Mouse (Mus musculus) heart, embryonic 16.5 days (tissue): Measurements from ENCODE around the gene Cela3b. TPM values are rescaled to one million over a fixed set of nuclear protein-coding genes. Genes with fewer than 3 reads are reported as not detected.

ENCODE experiments used
- ATAC-seq: fragments of 200-750 bp; cut with Nextera tagmentation; replicated peaks from 2 replicates; pipeline ENCODE4 v1.8.0; 2017; ENCODE audit warnings: moderate number of reproducible peaks; ENCODE audit not compliant: insufficient read depth, low FRiP score; ENCODE audit errors: extremely low read depth
- H3K27ac ChIP-seq: fragments of 300-500 bp; sonication (generic); 2 replicates; pipeline ENCODE4 v1.5.1; 2014; ENCODE audit warnings: mild to moderate bottlenecking, low read length, control low read depth, moderate library complexity
- H3K27me3 ChIP-seq: fragments of 300-500 bp; sonication (generic); 2 replicates; pipeline ENCODE4 v1.6.1; 2014; ENCODE audit warnings: low read length, mixed read lengths; ENCODE audit not compliant: control insufficient read depth, insufficient read depth
- H3K36me3 ChIP-seq: fragments of 300-500 bp; sonication (generic); 2 replicates; pipeline ENCODE4 v1.6.1; 2014; ENCODE audit not compliant: control insufficient read depth, insufficient read depth
- H3K4me1 ChIP-seq: fragments of 300-500 bp; sonication (generic); 2 replicates; pipeline ENCODE4 v1.6.1; 2014; ENCODE audit warnings: low read length, mixed read lengths; ENCODE audit not compliant: control insufficient read depth, insufficient read depth
- H3K4me2 ChIP-seq: fragments of 300-500 bp; sonication (generic); 2 replicates; pipeline ENCODE4 v1.6.1; 2014; ENCODE audit warnings: low read depth, mild to moderate bottlenecking, control low read depth, low read length
- H3K4me3 ChIP-seq: fragments of 300-500 bp; sonication (generic); 2 replicates; pipeline ENCODE4 v1.5.1; 2014; ENCODE audit warnings: mild to moderate bottlenecking, control low read depth, low read length
- H3K9ac ChIP-seq: fragments of 300-500 bp; sonication (generic); 2 replicates; pipeline ENCODE4 v1.6.1; 2014; ENCODE audit warnings: low read length, control low read depth
- H3K9me3 ChIP-seq: fragments of 300-500 bp; sonication (generic); replicated peaks from 2 replicates; pipeline ENCODE4 v1.6.1; 2016; ENCODE audit warnings: low read length; ENCODE audit not compliant: control insufficient read depth
- WGBS: fragments of 180-500 bp; shearing (Covaris S2); extraction: QIAGEN DNeasy Blood & Tissue Kit; methylation state at CpG from one replicate; pipeline ENCODE4 v1.1.7; 2014; 5-methylcytosine and 5-hydroxymethylcytosine counted together
- polyA plus RNA-seq: library from polyadenylated mRNA; unstranded; fragments of >200 nt; fragmentation: Nextera tagmentation; extraction: Ambion mirVana; gene quantifications from 2 replicates; pipeline ENCODE4 v1.2.1, GENCODE M21; 2015

Gene Cela3b
- polyA plus RNA-seq, 1 experiment from 2014 or later: 0.35 TPM

GRCm38 (mm10) chr4:137473701-137474388 is 43.5 kb upstream of the Cela3b start:
- ATAC-seq: 0 out of 2 replicates have a peak, but pooled peaks have one; percentile 6

GRCm38 (mm10) chr4:137473240-137473639 is 42.9 kb upstream of the Cela3b start:
- Histone ChIP-seq H3K27me3 (no peaks in the 10 kb centered on the region), H3K4me2 (peak overlapping the region; percentile 82), H3K4me1 (peaks cover 84% of the 10 kb centered on the region), H3K9ac (peak overlapping the region; percentile 59), H3K27ac (peak overlapping the region; percentile 81), H3K4me3 (peak overlapping the region; percentile 24), H3K9me3 (no peaks in the 10 kb centered on the region), H3K36me3 (no peaks in the 10 kb centered on the region)
- no peak for ATAC-seq
- 59% methylated on average over 8 of the region's 8 CpGs for WGBS

More at GRCm38 (mm10) chr4:137473701-137474388, 43.5 kb upstream of the Cela3b start:
- Histone ChIP-seq H3K36me3 (no peaks in the 10 kb centered on the region), H3K4me3 (peak overlapping the region; percentile 24), H3K9ac (peak overlapping the region; percentile 59), H3K4me2 (peak overlapping the region; percentile 82), H3K27me3 (no peaks in the 10 kb centered on the region), H3K9me3 (no peaks in the 10 kb centered on the region), H3K4me1 (peaks cover 89% of the 10 kb centered on the region), H3K27ac (peak overlapping the region; percentile 81)
- 23% methylated on average over 18 of the region's 18 CpGs for WGBS

DNA sequence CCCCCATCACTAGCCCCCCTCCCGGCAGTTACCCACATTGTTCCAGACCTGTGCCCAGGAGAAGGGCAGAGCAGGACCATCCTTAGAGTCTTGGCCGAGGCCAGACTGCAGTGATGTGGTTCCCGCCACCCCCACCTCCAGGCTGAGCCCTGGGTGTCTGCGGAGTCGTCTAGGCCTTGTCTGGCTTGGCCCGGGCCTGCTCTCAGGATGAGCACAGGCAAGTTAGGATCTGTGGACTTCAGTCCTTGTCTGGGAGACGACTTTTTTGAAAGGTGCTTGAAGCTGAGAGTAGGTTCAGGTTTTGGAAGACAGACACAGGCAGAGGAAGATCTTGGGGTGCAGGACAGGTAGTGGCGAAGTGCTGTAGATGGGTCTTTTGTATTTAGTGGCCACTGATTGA is 41.0 kb upstream of the Cela3b start:
- WGBS: 39% methylated on average over 8 of the region's 8 CpGs
- Histone ChIP-seq H3K9ac (peak overlapping the region; percentile 96), H3K27ac (peak overlapping the region; percentile 84), H3K27me3 (no peaks in the 10 kb centered on the region), H3K4me2 (peak overlapping the region; percentile 82), H3K36me3 (no peaks in the 10 kb centered on the region), H3K4me3 (peak overlapping the region; percentile 72), H3K9me3 (no peaks in the 10 kb centered on the region), H3K4me1 (peaks cover 79% of the 10 kb centered on the region)
- ATAC-seq: no peak

GRCm38 (mm10) chr4:137470701-137471317 is 40.5 kb upstream of the Cela3b start:
- Histone ChIP-seq H3K4me3 (peak overlapping the region; percentile 72), H3K27me3 (no peaks in the 10 kb centered on the region), H3K9me3 (no peaks in the 10 kb centered on the region), H3K36me3 (no peaks in the 10 kb centered on the region), H3K9ac (peak overlapping the region; percentile 96), H3K27ac (peak overlapping the region; percentile 84), H3K4me1 (peaks cover 74% of the 10 kb centered on the region), H3K4me2 (peak overlapping the region; percentile 82)
- ATAC-seq: no peak
- 29% methylated on average over 9 of the region's 9 CpGs for WGBS

- WGBS: 24% methylated on average over 15 of the region's 15 CpGs
- ATAC-seq: no peak
- Histone ChIP-seq H3K27ac (peak overlapping the region; percentile 84), H3K9me3 (no peaks in the 10 kb centered on the region), H3K27me3 (no peaks in the 10 kb centered on the region), H3K9ac (peak overlapping the region; percentile 96), H3K36me3 (no peaks in the 10 kb centered on the region), H3K4me3 (peak overlapping the region; percentile 72), H3K4me1 (peaks cover 71% of the 10 kb centered on the region), H3K4me2 (peak overlapping the region; percentile 82)
Observed at GRCm38 (mm10) chr4:137469845-137470692, 39.7 kb upstream of the Cela3b start.

GRCm38 (mm10) chr4:137469081-137469844 is 38.9 kb upstream of the Cela3b start:
- Histone ChIP-seq H3K4me3 (peak overlapping the region; percentile 72), H3K9me3 (no peaks in the 10 kb centered on the region), H3K4me2 (peak overlapping the region; percentile 82), H3K4me1 (peaks cover 67% of the 10 kb centered on the region), H3K9ac (peak overlapping the region; percentile 96), H3K36me3 (no peaks in the 10 kb centered on the region), H3K27me3 (no peaks in the 10 kb centered on the region), H3K27ac (peak overlapping the region; percentile 84)
- ATAC-seq: no peak; the same call in 1 of the 2 replicates
- WGBS: 4% methylated on average over 20 of the region's 20 CpGs

DNA sequence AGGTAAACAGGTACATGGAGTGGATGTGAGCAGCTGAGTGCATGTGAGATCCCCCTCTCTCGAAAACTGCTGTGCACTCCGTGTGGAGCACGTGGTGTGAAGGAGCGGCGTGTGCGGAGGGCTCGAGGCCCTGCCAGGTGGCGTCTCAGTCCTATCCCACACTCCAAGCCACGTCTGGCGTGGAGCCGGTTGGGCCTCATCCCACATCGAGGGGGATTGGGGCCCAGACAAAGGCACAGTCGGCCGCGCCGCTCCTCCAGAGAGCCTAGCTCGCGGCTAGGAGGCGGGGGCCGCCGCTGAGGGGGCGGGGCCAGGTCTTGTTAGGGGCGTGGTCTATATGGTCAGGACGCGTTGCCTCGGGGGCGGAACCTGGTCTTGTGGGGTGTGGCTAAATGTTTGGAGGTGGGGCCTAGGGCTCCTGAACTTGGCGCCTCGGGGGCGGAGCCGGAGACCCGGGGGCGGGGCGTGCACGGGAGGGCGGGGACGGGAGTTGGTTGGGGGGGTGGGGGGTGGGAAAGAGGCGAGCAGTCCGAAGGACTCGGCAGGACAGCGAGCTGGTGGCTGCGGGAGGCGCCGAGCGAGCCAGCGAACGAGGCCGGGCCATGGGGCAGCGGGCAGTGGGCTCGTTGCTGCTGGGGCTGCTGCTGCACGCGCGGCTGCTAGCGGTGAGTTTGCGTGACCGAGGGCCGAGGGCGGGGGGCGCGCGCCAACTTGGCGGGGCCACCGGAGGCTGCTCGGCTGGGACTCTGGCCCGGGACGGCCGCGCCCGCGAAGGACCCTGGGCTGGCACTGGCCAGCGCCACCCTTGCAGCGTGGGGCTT is 38.1 kb upstream of the Cela3b start, which contains the start of gene Hspg2:
Gene Hspg2 (plus strand): TSS at position 510 of the 821 bp plus-strand sequence.
- Histone ChIP-seq H3K9ac (peak within 1 kb of the TSS; percentile 96), H3K4me1 (peaks cover 59% of the 10 kb centered on the region), H3K36me3 (no peaks in the 10 kb centered on the region), H3K27ac (peak within 1 kb of the TSS; percentile 84), H3K27me3 (no peaks in the 10 kb centered on the region), H3K9me3 (no peaks in the 10 kb centered on the region), H3K4me2 (peak within 1 kb of the TSS; percentile 82), H3K4me3 (peak within 1 kb of the TSS; percentile 72)
- 1% methylated on average over 70 of the region's 72 CpGs for WGBS
- ATAC-seq: peak; percentile 86

GRCm38 (mm10) chr4:137467525-137467924 is 37.2 kb upstream of the Cela3b start:
- Histone ChIP-seq H3K27ac (peak overlapping the region; percentile 78), H3K9ac (no peak overlapping the region), H3K36me3 (no peaks in the 10 kb centered on the region), H3K4me3 (no peak overlapping the region), H3K4me1 (peaks cover 50% of the 10 kb centered on the region), H3K27me3 (no peaks in the 10 kb centered on the region), H3K9me3 (no peaks in the 10 kb centered on the region), H3K4me2 (0 out of 2 replicates have a peak overlapping the region, but pooled peaks have one; percentile 82)
- no peak for ATAC-seq
- 81% methylated on average over 2 of the region's 2 CpGs for WGBS
